Mouse (Mus musculus) right cerebral cortex, postnatal 36 days (tissue): ENCODE measurements around the gene Gpr183.

ENCODE experiments used
- DNase-seq, 2 experiments: peaks; one replicate each; pipeline ENCODE4 v3.0.0; 2022; ENCODE audit warnings: low spot score in 2 of 2, mixed read lengths in 1 of 2

Gpr183 gene

GRCm38 (mm10) chr14:121987691-121988090, 22.7 kb upstream of the Gpr183 start:
- no peak for DNase-seq

GRCm38 (mm10) chr14:121987287-121987686, 22.3 kb upstream of the Gpr183 start:
- DNase-seq, result no peak

- no peak for DNase-seq
Observed at GRCm38 (mm10) chr14:121986028-121986427, 21.0 kb upstream of the Gpr183 start.

- no peak for DNase-seq
Observed at GRCm38 (mm10) chr14:121985477-121985876, 20.5 kb upstream of the Gpr183 start.

- no peak for DNase-seq
Observed at GRCm38 (mm10) chr14:121983009-121983933, 18.3 kb upstream of the Gpr183 start.

- no peak for DNase-seq
Observed at GRCm38 (mm10) chr14:121981531-121981930, 16.5 kb upstream of the Gpr183 start.

GRCm38 (mm10) chr14:121973114-121973513, 8.1 kb upstream of the Gpr183 start:
- no peak for DNase-seq

- DNase-seq, result no peak
Observed at GRCm38 (mm10) chr14:121970402-121970801, 5.4 kb upstream of the Gpr183 start.

- no peak for DNase-seq
Observed at GRCm38 (mm10) chr14:121967095-121967494, 2.1 kb upstream of the Gpr183 start.

GRCm38 (mm10) chr14:121965461-121965860, 466 bp upstream of the Gpr183 start:
- no peak for DNase-seq

- DNase-seq, result no peak
Observed at GRCm38 (mm10) chr14:121963942-121964335, 1.1 kb downstream of the Gpr183 start.

GRCm38 (mm10) chr14:121963251-121963941, 1.6 kb downstream of the Gpr183 start:
- no peak for DNase-seq

GRCm38 (mm10) chr14:121962128-121962890, 2.7 kb downstream of the Gpr183 start:
- DNase-seq, result no peak

GRCm38 (mm10) chr14:121961496-121962127, 3.4 kb downstream of the Gpr183 start:
- no peak for DNase-seq

- DNase-seq, result no peak
Observed at GRCm38 (mm10) chr14:121960997-121961396, 4.0 kb downstream of the Gpr183 start.

- DNase-seq, result no peak
Observed at GRCm38 (mm10) chr14:121960531-121960930, 4.5 kb downstream of the Gpr183 start.

- no peak for DNase-seq
Observed at GRCm38 (mm10) chr14:121960031-121960430, 5.0 kb downstream of the Gpr183 start.

GRCm38 (mm10) chr14:121959538-121959980, 5.4 kb downstream of the Gpr183 start:
- no peak for DNase-seq

- no peak for DNase-seq
Observed at GRCm38 (mm10) chr14:121958751-121959537, 6.1 kb downstream of the Gpr183 start.

GRCm38 (mm10) chr14:121958041-121958750, 6.8 kb downstream of the Gpr183 start:
- no peak for DNase-seq
